Mouse (Mus musculus) spleen, adult 2 months (tissue): ENCODE measurements around the gene Pde4d.

Experiments used
- CTCF ChIP-seq: fragments of 200-500 bp; IDR thresholded peaks from 2 replicates; pipeline ENCODE4 v1.5.1; 2011; ENCODE audit warnings: mild to moderate bottlenecking, inconsistent platforms; ENCODE audit not compliant: insufficient read depth, insufficient read length, insufficient replicate concordance; ENCODE audit errors: extremely low read depth
- POLR2A ChIP-seq: fragments of 200-500 bp; IDR thresholded peaks from 2 replicates; pipeline ENCODE4 v1.6.1; 2011; ENCODE audit warnings: low read depth, low read length, inconsistent platforms

GRCm38 (mm10) chr13:108435687-108436086 is 14.1 kb upstream of the Pde4d start:
- TF ChIP-seq POLR2A = no peak
- TF ChIP-seq CTCF = no peak
